Mouse (Mus musculus): ENCODE measurements around the gene Nup93. TPM values are rescaled to one million over a fixed set of nuclear protein-coding genes. Genes with fewer than 3 reads are reported as not detected.

The Nup93 gene
- total RNA-seq, 2 experiments from 2014 or later: 48.7 to 51.4 TPM

DNA sequence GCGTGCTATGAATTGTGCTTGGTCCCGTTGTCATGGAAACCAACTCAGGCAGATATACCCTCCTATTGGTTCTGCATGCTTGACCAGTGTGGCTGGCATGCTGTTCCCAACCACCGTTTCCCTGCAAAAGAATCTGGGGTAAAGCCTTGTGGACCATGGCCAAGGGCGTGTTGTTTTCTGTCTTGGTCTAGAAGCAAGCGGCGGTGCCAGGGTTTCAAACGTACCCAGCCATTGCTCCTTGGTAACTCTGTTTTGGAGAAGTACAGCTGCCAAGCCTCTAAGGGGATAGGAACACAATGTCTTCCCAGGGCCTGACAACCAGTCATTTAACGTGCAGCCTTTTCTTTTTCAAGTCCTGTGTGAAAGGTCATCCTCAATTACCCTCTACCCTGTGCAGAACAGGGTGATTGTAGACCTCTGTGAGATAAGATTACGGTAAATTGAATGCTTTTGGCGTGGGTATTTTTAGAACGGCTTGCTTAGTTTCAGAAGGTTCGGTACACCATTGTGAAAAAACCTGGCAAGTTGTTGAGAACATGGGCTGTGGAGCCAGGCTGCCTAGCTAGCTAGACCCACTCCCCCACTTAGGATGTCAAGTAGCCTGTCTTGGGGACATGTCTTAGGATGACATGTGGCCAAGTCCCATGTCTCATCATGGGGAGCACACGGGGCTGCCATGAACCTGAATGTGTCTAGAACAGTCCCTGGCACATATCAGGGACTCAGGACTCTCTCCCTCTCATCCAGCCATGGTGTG lies 24.9 kb upstream of the Nup93 start:
- intact Hi-C loops (cut with DNase I): no loop called here

DNA sequence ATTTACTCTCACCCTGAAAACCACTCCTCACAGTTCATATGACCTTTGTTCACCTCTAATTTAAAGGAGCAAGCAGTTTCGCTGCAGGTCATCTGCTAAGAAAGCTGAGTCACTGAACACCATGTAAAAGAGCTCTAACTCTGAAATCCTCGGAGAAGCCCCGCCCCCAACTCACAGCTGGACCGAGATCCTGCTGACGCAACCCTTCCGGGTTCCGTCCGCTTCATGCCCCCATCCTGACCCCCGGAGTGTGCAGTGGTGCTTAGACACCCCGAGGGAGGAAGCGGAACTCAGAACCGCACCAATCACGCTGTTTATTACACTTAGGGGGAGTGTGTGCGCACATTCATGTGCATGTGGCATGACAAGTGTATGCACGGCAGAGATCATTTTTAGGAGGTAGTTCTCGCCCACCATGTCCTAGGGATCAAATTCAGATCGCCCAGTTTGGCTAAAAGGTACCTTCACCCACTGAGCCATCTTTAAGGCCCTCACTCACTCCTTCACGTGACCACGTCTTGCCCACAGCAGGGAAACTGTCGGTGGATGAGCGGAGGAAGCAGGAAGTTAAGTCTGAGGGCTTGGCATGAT lies 23.2 kb upstream of the Nup93 start:
- TF ChIP-seq CTCF (IDR thresholded peaks at IDR 0.05): no peak
- DNase-seq (ENCODE audit: extremely low spot score in 1 of 2, low spot score in 2 of 2): no peak
- intact Hi-C loops (cut with DNase I): no loop called here
- Histone ChIP-seq H3K4me3 (no peak overlapping the region), H3K27ac (no peak overlapping the region)

More for the DNA sequence above, 24.9 kb upstream of the Nup93 start:
- no peak overlapping the region for H3K4me3 ChIP-seq
- DNase-seq (ENCODE audit: extremely low spot score in 1 of 2, low spot score in 2 of 2): peak in 1 of 2 experiments; percentile 56
- H3K27ac ChIP-seq: peak overlapping the region; percentile 61
- TF ChIP-seq CTCF (IDR thresholded peaks at IDR 0.05): no peak

DNA sequence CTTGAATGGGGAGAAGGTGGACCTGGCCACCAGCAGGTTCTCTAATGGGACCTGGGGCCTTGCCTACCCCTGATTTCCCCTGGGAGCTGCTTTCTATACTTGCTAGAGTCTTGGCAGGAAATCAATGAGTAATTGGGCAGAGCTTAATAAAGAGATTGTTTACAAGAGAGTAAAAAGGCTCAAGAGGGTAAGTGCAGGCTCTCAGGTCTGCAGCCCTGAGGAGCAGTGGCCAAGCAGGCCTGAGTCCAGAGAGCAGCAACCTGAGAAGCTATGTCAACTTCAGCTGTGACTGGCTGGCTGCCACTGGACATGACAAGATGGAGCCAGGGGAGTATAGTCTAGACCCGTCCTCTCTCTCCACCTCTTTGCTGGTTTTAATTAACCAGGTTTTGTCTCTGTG lies 21.4 kb upstream of the Nup93 start:
- no peak for DNase-seq (ENCODE audit: extremely low spot score in 1 of 2, low spot score in 2 of 2)
- intact Hi-C loops (cut with DNase I): no loop called here
- TF ChIP-seq CTCF (IDR thresholded peaks at IDR 0.05): no peak
- no peak overlapping the region for H3K27ac ChIP-seq
- H3K4me3 ChIP-seq: no peak overlapping the region

DNA sequence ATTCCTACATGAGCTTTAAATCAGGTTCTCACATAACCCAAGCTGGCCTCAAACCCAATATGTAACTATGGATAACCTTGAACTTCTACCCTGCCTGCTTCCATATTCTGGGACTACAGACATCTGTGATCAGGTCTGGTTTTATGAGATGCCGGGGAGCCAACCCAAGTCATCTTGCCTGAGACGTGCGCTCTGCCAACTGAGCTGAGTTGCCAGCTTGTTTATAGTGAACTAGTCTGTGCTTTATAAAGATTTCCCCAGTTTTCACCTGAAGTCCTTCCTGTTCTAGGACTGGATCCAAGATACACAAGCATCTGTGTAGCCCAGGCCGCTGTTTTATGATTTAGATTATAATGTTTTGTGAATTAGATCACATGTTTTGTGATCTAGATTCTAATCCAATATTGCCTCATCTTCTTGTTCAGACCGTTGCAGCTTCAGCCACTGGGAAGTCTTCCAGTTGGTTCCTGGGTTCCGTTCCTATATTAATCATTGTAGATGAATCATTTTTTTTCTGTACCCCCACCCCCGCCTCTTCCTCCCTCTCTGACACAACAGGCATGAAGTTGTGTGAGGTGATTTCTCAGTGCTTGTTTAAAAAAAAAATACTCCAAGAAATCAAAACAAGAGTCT lies 19.7 kb upstream of the Nup93 start:
- no peak for DNase-seq (ENCODE audit: extremely low spot score in 1 of 2, low spot score in 2 of 2)
- TF ChIP-seq CTCF (IDR thresholded peaks at IDR 0.05): no peak
- intact Hi-C loops (cut with DNase I): no loop called here
- Histone ChIP-seq H3K4me3 (no peak overlapping the region), H3K27ac (no peak overlapping the region)

DNA sequence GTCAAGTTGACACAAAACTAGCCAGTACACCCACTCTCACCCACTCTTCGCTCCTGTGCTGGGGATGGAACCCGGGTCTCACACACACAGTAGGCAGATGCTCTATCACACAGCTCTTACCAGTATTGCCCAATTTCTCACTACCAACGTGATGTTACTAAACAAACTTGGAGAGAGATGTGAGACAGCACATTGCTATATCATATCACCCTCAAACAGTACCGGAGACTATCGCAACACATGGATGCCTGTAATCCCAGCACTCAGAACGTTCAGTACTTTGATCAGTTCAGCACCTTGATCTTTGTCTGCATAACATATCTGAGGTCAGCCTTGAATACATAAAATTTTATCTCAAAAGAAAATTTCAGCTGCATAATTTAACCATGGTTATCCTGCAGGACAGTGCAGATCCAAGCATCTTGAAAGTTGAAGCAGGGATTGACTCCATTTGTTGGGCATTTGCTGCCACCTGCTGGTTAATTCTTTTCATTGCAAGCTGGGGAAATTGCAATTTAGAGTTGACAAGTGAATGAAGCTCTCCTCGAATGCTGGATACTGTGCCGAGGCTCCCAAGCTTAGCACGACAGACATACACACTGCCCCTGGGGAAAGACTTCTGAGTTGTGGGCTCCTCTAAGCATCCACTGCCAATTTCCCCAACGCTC lies 15.0 kb upstream of the Nup93 start:
- H3K4me3 ChIP-seq: no peak overlapping the region
- TF ChIP-seq CTCF (IDR thresholded peaks at IDR 0.05): peak; percentile 88
- peak; percentile 63 to 72 for DNase-seq (ENCODE audit: extremely low spot score in 1 of 2, low spot score in 2 of 2)
- intact Hi-C loops (cut with DNase I): loop anchor here (1.0 kb wide), 1 partner anchor 32 kb away; no protein-coding TSS in a partner anchor
- no peak overlapping the region for H3K27ac ChIP-seq

DNA sequence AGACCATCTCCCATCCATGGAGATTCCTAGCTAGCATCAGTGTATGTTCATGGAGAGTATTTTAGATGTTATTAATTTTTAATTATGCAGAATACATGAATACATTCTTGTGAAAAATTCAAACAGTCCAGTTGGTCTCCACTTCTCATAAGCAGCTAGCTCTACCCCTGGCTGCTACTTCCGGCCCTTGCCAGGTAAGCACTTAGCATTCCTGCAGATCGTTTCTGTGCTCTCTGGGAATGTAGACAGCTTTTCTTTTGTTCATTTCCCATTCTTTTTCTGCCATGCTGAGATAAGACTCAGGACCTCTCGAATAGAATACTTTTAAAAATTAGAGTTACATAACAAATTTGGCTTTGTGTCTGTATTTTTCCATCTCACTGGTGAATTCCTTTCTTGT lies 10.3 kb upstream of the Nup93 start:
- no peak overlapping the region for H3K27ac ChIP-seq
- DNase-seq (ENCODE audit: extremely low spot score in 1 of 2, low spot score in 2 of 2): no peak
- no peak overlapping the region for H3K4me3 ChIP-seq
- TF ChIP-seq CTCF (IDR thresholded peaks at IDR 0.05): no peak
- intact Hi-C loops (cut with DNase I): loop anchor here (5.0 to 10.0 kb wide), 2 partner anchors 102 to 389 kb away; no protein-coding TSS in a partner anchor

DNA sequence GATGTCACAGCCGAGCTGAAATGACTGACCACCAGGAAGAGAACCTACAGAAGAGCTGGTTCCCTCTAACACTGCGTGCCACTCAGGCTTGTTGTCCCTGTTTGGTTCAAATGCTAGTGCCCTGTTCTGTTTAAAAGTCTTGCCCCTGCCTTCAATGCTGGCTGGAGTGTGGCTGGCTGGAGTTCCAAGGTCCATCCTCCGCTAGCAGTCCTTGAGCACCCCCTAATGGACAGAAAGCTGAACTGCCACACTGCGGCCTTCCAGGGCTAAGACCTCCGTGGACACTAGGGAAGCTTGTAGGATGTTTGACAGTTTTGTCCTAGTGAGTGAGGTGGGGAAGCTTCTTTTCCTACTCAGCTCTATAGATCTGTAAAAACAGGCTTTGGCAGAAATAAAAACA lies 8.6 kb upstream of the Nup93 start:
- intact Hi-C loops (cut with DNase I): loop anchor here (10.0 kb wide), 1 partner anchor 391 kb away; no protein-coding TSS in a partner anchor
- DNase-seq (ENCODE audit: extremely low spot score in 1 of 2, low spot score in 2 of 2): peak; percentile 57 to 69
- no peak overlapping the region for H3K27ac ChIP-seq
- peak; percentile 87 for TF ChIP-seq CTCF (IDR thresholded peaks at IDR 0.05)
- H3K4me3 ChIP-seq: no peak overlapping the region

DNA sequence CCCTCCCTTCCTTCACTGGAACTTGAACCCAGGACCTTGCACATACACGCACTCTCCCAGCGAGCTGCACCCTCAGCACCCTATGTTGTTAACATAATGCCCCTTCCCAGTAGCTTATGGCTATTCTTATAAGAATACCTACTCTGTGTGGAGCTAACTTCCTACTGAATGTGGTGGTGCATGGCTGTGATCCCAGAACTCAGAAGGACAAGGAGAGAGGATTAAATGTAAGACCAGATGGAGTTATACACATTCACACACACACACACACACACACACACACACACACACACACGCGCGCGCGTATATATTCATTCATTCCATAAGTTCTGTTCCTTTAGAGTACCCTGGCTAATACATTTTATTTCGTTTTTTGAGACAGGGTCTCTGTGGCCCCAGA lies 8.1 kb upstream of the Nup93 start:
- no peak overlapping the region for H3K4me3 ChIP-seq
- DNase-seq (ENCODE audit: extremely low spot score in 1 of 2, low spot score in 2 of 2): no peak
- intact Hi-C loops (cut with DNase I): loop anchor here (10.0 kb wide), 1 partner anchor 391 kb away; no protein-coding TSS in a partner anchor
- TF ChIP-seq CTCF (IDR thresholded peaks at IDR 0.05): no peak
- H3K27ac ChIP-seq: no peak overlapping the region

DNA sequence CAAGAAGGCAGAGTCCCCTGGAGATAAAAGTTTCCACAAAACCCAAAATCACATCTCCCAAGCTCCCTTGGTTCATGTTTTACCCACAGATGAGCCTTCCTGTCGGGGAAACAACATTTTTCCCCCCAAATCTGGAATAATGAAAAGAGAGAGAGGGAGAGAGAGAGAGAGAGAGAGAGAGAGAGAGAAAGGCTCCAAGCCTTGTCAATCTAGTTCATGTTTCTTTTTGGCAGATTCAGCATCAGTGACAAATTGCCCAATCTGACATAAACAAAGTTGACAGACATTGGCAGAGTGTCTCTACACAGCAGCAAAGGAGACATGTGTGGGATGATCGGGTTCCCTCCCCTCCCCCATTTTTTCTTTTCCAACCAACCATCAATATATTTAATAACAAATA lies 6.9 kb upstream of the Nup93 start:
- intact Hi-C loops (cut with DNase I): loop anchor here (10.0 kb wide), 1 partner anchor 393 kb away; no protein-coding TSS in a partner anchor
- DNase-seq (ENCODE audit: extremely low spot score in 1 of 2, low spot score in 2 of 2): no peak
- no peak for TF ChIP-seq CTCF (IDR thresholded peaks at IDR 0.05)
- Histone ChIP-seq H3K27ac (no peak overlapping the region), H3K4me3 (no peak overlapping the region)

DNA sequence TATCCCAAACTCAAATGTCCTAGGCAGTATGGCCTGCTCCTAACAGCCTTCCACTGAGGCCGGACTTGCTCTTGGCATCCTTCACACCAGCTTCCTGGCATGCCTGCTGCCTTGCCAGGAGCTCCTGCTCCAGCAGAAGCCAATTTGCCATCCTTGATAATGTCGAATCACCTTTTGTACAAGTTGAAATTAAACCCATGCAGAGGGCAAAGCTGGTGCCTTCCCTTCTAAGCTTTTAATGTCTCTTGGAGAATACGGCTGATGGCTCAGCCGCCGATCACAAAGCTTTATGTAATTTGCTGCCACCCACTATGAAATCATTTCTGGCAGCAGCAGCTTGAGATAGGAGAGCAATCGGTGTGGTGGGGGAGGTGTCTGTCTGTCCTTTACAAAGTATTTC lies 4.7 kb upstream of the Nup93 start:
- no peak for TF ChIP-seq CTCF (IDR thresholded peaks at IDR 0.05)
- Histone ChIP-seq H3K27ac (peak overlapping the region; percentile 90), H3K4me3 (no peak overlapping the region)
- intact Hi-C loops (cut with DNase I): loop anchor here (2.0 to 10.0 kb wide), 2 partner anchors 57 to 395 kb away; no protein-coding TSS in a partner anchor
- DNase-seq (ENCODE audit: extremely low spot score in 1 of 2, low spot score in 2 of 2): peak in 1 of 2 experiments; percentile 56

DNA sequence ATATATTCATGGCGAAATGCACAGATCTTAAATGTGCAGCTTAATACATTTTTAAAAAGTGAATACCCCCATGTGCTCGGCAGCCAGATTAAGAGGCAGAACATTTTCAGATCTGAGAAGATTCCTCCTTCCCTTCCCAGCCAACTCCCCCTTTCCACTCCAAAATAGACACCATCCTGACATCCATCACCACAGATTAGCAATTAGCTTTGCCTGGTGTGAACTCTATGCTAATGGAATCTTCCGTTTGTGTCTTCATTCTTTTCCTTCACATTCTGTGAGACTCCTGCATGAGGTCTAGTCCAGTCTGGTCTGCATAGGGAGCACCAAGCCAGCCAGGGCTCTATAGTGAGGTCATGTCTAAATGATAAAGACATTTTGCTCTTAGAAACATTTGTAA lies 4.1 kb upstream of the Nup93 start:
- intact Hi-C loops (cut with DNase I): loop anchor here (2.0 kb wide), 1 partner anchor 57 kb away; no protein-coding TSS in a partner anchor
- TF ChIP-seq CTCF (IDR thresholded peaks at IDR 0.05): no peak
- Histone ChIP-seq H3K4me3 (no peak overlapping the region), H3K27ac (peak overlapping the region; percentile 90)
- no peak for DNase-seq (ENCODE audit: extremely low spot score in 1 of 2, low spot score in 2 of 2)

Measured in left cerebral cortex, adult 2 months (tissue).